Mouse (Mus musculus) cerebellum, adult 2 months (tissue): ENCODE measurements around the gene Myl10.

Source experiments
- CTCF ChIP-seq: fragments of 200-500 bp; IDR thresholded peaks from 2 replicates; pipeline ENCODE4 v1.5.1; 2011; ENCODE audit warnings: low read depth, mild to moderate bottlenecking, control low read depth, low read length, moderate library complexity, borderline replicate concordance; ENCODE audit not compliant: insufficient read depth
- POLR2A ChIP-seq: fragments of 200-500 bp; IDR thresholded peaks from 2 replicates; pipeline ENCODE4 v1.6.1; 2011; ENCODE audit warnings: low read length, control low read depth, borderline replicate concordance; ENCODE audit not compliant: insufficient read depth

DNA sequence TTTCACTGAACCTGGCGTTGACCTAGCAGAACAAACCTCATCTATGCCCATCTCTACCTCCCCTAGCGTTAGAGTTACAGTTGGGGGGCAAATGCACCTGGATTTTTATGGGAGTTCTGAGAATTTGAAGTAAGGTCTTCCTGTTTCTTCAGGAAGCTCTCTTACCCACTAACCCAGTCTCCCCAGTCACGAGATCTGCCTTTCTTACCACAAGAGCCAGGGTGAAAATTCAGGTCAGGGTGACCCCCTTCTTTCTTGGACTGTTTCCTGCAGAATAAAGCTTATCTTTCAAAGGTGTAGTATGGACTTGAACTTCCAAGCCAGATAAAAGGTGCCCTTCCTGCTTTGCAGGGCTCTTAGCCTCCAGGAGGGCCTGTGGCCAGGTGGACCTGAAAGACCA is 1.8 kb upstream of the Myl10 start:
- TF ChIP-seq POLR2A (no peak), CTCF (no peak)
